Mouse (Mus musculus) liver, adult 2 months (tissue): ENCODE results near the gene Zdhhc6. TPM values are rescaled to one million over a fixed set of nuclear protein-coding genes. Genes with fewer than 3 reads are reported as not detected.

ENCODE experiments used
- DNase-seq: peaks from one replicate; pipeline ENCODE4 v3.0.0-alpha.2; 2011; ENCODE audit warnings: low read depth, low spot score; ENCODE audit errors: extremely low read depth
- H3K27ac ChIP-seq: fragments of 200-500 bp; replicated peaks from 2 replicates; pipeline ENCODE4 v1.5.1; 2012; ENCODE audit warnings: low read depth, mild to moderate bottlenecking, control low read depth, inconsistent platforms, low read length; ENCODE audit not compliant: insufficient read depth
- H3K27me3 ChIP-seq: fragments of 200-500 bp; 2 replicates; pipeline ENCODE4 v1.6.1; 2012; ENCODE audit warnings: mild to moderate bottlenecking, moderate library complexity, low read length, inconsistent platforms; ENCODE audit not compliant: control insufficient read depth, insufficient read depth
- H3K36me3 ChIP-seq: fragments of 200-500 bp; 2 replicates; pipeline ENCODE4 v1.6.1; 2012; ENCODE audit warnings: low read length, inconsistent platforms; ENCODE audit not compliant: control insufficient read depth, insufficient read depth
- H3K4me1 ChIP-seq: fragments of 200-500 bp; 2 replicates; pipeline ENCODE4 v1.6.1; 2011; ENCODE audit warnings: low read length; ENCODE audit not compliant: control insufficient read depth, insufficient read depth
- H3K4me3 ChIP-seq: fragments of 200-500 bp; 2 replicates; pipeline ENCODE4 v1.5.1; 2011; ENCODE audit warnings: low read depth, mild to moderate bottlenecking, control low read depth, low read length, moderate library complexity; ENCODE audit not compliant: insufficient read depth
- H3K79me2 ChIP-seq: fragments of 200-500 bp; 2 replicates; pipeline ENCODE4 v1.6.1; 2012; ENCODE audit warnings: inconsistent platforms, mild to moderate bottlenecking, low read length, moderate library complexity; ENCODE audit not compliant: control insufficient read depth, insufficient read depth
- H3K9ac ChIP-seq: fragments of 200-500 bp; 2 replicates; pipeline ENCODE4 v1.6.1; 2012; ENCODE audit warnings: low read depth, mild to moderate bottlenecking, control low read depth, inconsistent platforms, low read length
- CTCF ChIP-seq: fragments of 200-500 bp; IDR thresholded peaks from 2 replicates; pipeline ENCODE4 v1.5.1; 2011; ENCODE audit warnings: low read depth, low read length, control low read depth
- POLR2A ChIP-seq: fragments of 200-500 bp; IDR thresholded peaks from 2 replicates; pipeline ENCODE4 v1.6.1; 2011; ENCODE audit warnings: low read length, control low read depth; ENCODE audit not compliant: insufficient read depth; ENCODE audit errors: extremely low read depth
- WGBS: fragments of 180-500 bp; shearing (Covaris S2); methylation state at CpG from one replicate; pipeline ENCODE4 v1.1.7; 2018; 5-methylcytosine and 5-hydroxymethylcytosine counted together
- polyA plus RNA-seq: library from polyadenylated mRNA; depleted of rRNA; stranded (reverse); fragments of >200 nt; gene quantifications from 2 replicates; pipeline ENCODE4 v1.2.3, GENCODE M21; 2012
- total RNA-seq: library from RNA; depleted of rRNA; stranded (reverse); fragments of >200 nt; gene quantifications from 2 replicates; pipeline ENCODE4 v1.2.3, GENCODE M21; 2014

Zdhhc6 gene
- total and polyA plus RNA-seq, 2 experiments, result 19.5 to 60.1 TPM

DNA sequence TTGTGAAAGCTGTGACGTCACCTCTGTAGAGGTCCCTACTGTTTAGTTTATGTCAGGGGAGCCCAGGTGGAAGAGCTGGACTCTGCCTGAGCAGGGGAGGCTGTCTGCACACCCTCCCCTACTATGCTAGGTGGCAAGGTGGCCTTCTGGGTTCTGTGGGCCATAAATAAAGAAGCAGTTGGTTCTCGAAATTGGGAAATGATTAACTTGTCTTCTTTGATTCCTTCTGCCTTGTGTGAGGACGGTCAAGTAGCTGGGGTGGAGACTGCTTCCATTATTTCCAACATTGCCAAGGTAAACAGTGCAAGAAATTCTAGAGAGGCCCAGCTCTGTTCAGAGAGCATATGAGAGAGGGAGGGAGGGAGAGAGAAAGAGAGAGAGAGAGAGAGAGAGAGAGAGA lies 47.7 kb downstream of the Zdhhc6 start:
- Histone ChIP-seq H3K4me1 (peaks cover 25% of the 10 kb centered on the region), H3K79me2 (peaks cover 26% of the 10 kb centered on the region), H3K36me3 (peaks cover 37% of the 10 kb centered on the region), H3K9ac (no peak overlapping the region), H3K27ac (no peak overlapping the region; the same call in 1 of the 2 replicates), H3K4me3 (no peak overlapping the region), H3K27me3 (no peaks in the 10 kb centered on the region)
- no peak for TF ChIP-seq POLR2A
- TF ChIP-seq CTCF, result no peak
- peak; percentile 70 for DNase-seq
- WGBS, result 26% methylated on average over 3 of the region's 3 CpGs

DNA sequence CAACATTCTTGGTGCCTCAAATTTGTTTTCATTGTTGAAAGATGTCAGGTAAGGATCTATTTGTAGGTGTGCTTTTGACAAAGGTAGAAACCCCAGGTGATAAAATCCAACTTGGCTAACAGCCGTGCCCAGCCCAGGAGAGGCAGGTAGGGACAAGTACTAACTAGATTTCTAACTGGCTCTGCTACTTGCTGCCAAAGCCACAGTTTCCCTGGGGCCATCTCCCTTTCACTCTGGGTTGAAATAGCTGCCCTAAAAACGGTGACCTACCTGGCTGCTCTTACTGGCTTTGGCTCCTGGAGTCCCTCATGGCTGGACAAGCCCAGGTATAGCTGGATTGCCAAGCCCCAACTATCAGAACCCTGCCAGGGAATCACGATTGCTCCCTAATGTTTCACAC lies 49.0 kb downstream of the Zdhhc6 start:
- peak; percentile 94 for DNase-seq
- Histone ChIP-seq H3K4me1 (peaks cover 25% of the 10 kb centered on the region), H3K4me3 (no peak overlapping the region), H3K9ac (no peak overlapping the region), H3K36me3 (peaks cover 27% of the 10 kb centered on the region), H3K27me3 (no peaks in the 10 kb centered on the region), H3K27ac (peak overlapping the region; percentile 61), H3K79me2 (peaks cover 32% of the 10 kb centered on the region)
- TF ChIP-seq CTCF, result no peak
- no peak for TF ChIP-seq POLR2A
- WGBS, result 22% methylated on average over 3 of the region's 3 CpGs

DNA sequence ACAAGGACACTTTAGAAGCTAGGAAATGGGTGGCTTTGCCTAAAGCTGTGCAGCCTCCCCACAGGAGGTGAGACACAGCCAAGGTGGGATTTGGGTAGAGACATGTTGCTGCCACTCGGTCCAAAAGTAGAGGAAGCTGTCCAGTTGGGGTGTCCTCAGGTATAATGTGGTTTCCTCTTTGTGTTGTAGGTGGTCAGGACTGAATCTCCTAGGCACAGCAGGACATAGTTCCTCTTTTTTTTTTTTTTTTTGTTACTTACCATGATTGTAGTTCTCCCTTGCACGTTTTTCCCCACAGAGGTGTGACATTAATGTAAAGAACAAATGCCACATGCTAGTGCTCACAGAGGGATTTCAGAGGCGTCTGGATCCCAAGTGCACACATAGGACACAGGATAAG lies 50.6 kb downstream of the Zdhhc6 start:
- Histone ChIP-seq H3K79me2 (peaks cover 42% of the 10 kb centered on the region), H3K9ac (no peak overlapping the region), H3K36me3 (peaks cover 18% of the 10 kb centered on the region), H3K27ac (no peak overlapping the region), H3K4me3 (no peak overlapping the region), H3K27me3 (no peaks in the 10 kb centered on the region), H3K4me1 (peaks cover 31% of the 10 kb centered on the region)
- DNase-seq, result no peak
- TF ChIP-seq POLR2A, result no peak
- TF ChIP-seq CTCF, result no peak
- WGBS, result 81% methylated on average over 3 of the region's 3 CpGs

DNA sequence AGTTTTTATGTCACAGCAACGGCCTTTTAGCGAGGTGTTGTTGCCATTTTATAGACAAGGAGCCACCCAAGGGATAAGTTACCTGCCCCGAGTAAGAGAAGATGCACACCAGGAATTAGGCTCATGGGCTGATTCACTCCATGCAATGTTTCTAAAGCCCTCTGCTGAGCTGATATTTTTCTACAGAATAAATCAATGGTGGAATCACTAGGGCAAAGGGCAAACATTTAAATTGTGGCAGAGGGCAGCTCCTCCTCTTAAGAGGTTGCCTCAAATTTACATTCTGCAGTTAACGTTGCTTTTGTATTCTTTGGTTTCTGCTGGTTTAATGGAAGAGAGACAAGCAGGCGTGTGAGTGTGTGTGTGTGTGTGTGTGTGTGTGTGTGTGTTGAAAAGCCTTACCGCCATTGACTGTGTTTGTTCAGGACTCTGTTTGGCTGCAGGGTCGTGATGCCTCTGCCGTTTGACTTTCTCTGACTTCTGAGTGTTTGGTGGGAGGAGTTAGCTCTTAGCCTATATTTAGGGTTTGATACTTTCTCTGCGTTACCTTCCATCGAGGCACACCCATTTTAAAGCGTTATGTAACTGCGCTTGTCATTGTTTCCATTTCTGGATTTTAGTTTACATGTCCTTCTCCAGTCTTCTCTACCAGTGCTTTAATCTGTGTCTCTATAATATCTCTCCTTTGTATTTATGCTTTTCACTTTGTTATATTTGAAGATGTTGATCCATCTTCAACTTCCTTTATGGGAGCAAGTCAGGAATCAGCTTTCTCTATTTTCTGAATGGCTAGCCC lies 55.2 kb downstream of the Zdhhc6 start:
- Histone ChIP-seq H3K4me1 (peaks cover 37% of the 10 kb centered on the region), H3K36me3 (no peaks in the 10 kb centered on the region; the same call in 1 of the 2 replicates), H3K9ac (0 out of 2 replicates have a peak overlapping the region, but pooled peaks have one; percentile 6), H3K79me2 (peaks cover 39% of the 10 kb centered on the region), H3K27me3 (no peaks in the 10 kb centered on the region), H3K4me3 (no peak overlapping the region), H3K27ac (peak overlapping the region; percentile 63)
- peak; percentile 80 for DNase-seq
- TF ChIP-seq CTCF, result no peak
- no peak for TF ChIP-seq POLR2A
- 26% methylated on average over 12 of the region's 12 CpGs for WGBS

DNA sequence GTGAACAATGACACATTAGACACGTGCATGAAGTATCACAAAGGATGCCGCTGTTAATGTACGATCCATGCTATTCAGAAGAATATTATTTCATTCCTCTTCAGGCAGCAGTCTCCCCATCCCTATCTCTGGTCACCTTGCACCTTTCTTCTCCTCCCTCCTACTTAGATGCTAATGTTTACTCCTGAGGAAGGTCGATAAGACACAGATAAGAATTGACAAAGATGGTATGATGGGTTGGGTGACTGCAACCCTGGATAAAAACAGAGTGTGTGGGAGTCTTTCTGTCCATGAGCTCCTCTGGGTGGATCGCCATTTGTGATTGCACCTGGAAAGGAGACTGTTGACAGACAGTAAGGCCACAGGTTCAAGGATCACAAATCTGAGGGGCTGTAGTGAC lies 57.3 kb downstream of the Zdhhc6 start:
- WGBS, result 60% methylated on average over 5 of the region's 5 CpGs
- Histone ChIP-seq H3K4me3 (no peak overlapping the region), H3K79me2 (peaks cover 37% of the 10 kb centered on the region), H3K27me3 (no peaks in the 10 kb centered on the region), H3K36me3 (no peaks in the 10 kb centered on the region), H3K4me1 (peaks cover 37% of the 10 kb centered on the region), H3K9ac (no peak overlapping the region; the same call in 1 of the 2 replicates), H3K27ac (peak overlapping the region; percentile 63)
- TF ChIP-seq CTCF, result no peak
- no peak for TF ChIP-seq POLR2A
- no peak for DNase-seq
